Mouse (Mus musculus) splenic B cell, adult 2 months (primary cell): Measurements from ENCODE around the gene Accs.

ENCODE experiments used
- DNase-seq: peaks from one replicate; pipeline ENCODE4 v3.0.0-alpha.2; 2011; ENCODE audit warnings: low read depth, low spot score
- H3K27me3 ChIP-seq: 2 replicates; pipeline ENCODE4 v1.6.1; 2012; ENCODE audit warnings: mild to moderate bottlenecking, low read length, moderate library complexity, mixed read lengths; ENCODE audit not compliant: control insufficient read depth, poor library complexity, insufficient read depth, severe bottlenecking
- H3K36me3 ChIP-seq: 2 replicates; pipeline ENCODE4 v1.6.1; 2012; ENCODE audit warnings: mild to moderate bottlenecking, low read length, moderate library complexity, mixed read lengths; ENCODE audit not compliant: control insufficient read depth, poor library complexity, insufficient read depth, severe bottlenecking

Accs gene

DNA sequence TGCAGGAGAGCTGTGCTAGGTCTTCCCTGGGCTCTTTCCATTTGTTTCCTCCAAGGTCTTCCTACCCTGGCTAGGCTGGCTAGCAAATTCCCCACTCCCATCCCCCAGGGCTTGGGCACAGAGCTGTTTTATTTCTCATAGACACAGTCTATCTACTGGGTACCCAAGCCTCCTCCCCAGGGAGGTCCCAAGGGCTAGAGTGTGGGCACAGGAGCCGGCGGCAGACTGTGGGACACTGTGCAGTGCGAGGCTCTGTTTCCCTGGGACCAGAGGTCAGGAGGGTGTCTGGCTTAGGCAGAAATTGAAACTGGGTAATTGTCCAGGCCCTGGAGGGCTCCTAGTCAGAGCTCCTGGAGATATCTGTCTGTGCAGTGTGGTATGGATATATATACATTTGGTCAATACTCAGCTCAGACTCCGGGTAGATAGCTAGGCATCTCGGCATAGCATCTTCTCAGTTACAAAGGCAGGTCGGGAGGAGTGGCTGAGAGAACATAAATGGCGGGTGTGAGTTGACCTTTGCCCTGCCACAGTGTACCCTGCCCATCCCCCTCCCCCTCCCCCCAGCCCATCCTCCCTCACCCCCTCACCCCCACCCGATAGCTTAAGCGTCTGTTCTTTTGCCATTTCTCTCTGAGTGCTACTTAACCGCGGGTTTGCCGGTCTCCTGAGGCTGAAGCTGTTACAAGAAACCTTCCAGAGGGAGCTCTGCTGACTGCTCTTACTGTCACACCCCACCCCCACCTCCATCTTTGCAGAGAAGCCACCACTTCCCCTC is 23.9 kb upstream of the Accs start:
- DNase-seq = no peak
- Histone ChIP-seq H3K36me3 (no peaks in the 10 kb centered on the region), H3K27me3 (no peaks in the 10 kb centered on the region; the same call in 1 of the 2 replicates)

DNA sequence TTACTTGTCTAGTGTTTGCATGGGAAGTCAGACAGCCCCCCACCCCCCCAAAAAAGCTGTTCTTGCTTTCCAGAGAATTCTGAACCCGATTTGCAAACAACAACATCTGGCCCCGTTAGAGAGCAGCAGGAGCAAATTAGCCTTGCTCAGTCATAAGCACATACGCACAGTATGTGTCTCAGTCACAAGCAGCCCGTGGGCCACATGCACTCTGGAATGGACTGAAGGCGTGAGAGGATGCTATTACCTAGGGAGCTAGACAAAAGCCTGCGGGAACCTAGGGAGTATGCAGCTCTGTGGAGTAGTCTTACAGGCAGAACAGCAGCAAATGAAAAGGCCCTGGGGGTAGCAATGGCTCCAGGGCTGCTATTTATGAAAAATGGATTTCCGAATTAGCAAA is 22.5 kb upstream of the Accs start:
- no peak for DNase-seq
- Histone ChIP-seq H3K27me3 (no peaks in the 10 kb centered on the region; the same call in 1 of the 2 replicates), H3K36me3 (no peaks in the 10 kb centered on the region)

DNA sequence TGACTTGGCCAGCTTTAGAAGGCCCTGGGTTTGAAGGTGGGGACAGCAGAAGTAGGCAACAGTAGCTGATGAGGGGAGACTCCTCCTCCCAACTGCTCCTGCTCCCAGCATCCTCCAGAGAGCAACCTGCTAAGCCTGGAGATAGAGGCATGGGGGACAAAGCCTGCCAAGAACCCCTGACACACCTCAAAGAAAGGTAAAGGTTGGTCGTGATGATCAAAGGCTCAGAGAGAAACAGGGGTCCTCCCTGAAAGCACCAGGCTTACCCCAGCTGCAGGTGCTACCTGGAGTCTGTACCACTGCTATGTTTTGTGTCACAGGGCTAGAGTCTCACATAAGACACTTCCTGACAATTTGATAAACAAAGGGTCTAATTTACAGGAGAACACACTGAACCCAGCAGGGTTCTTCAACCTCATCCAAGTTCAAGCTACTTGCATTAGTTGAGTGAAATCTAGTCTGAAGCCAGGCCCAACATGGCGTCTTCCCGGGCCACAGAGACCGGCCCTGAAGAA is 21.7 kb upstream of the Accs start:
- no peak for DNase-seq
- Histone ChIP-seq H3K27me3 (no peaks in the 10 kb centered on the region; the same call in 1 of the 2 replicates), H3K36me3 (no peaks in the 10 kb centered on the region)

DNA sequence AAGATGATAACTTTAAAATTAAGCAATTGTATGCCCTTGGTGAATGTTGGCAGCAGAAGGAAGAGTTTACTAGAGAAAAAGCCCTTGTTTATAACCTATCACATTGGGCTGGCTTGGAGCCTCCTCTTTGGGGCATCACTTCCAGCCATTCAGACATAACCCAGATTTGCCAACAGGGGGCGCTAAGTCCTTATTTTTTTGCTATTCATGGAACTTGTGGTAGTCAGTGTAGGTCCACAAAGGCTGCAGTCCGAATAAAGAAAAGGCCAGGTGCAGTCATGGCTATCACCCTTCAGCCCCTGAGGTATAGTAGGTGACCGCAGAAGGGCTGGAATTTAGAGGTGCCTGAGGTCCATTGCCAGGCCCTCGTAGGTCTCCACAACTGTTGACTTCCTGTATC is 21.1 kb upstream of the Accs start:
- peak; percentile 56 for DNase-seq
- no peaks in the 10 kb centered on the region for H3K36me3 ChIP-seq
- H3K27me3 ChIP-seq = no peaks in the 10 kb centered on the region; the same call in 1 of the 2 replicates

DNA sequence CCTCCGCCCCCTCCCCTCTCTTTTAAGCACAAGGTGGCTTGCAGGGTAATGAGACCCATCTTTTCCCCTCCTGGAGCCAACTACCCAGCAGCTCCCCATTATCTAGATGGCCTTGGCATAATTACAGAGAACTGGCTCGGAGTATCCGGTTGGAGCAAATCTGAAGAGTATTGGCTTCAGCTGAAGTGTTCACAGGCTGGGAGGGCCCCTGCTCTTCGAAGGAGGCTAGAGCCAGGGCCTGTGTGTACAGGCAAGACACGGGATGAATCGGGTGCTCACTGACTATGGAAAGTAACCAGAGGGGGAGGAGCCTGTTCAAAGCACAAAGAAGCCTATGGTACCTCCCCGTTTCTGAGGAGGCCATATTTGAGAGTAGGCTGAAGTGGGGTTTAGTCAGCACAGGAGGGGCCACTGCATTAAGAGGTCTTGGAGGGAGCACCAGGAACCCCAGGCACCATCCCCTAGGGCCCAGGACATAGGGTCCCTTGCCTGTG is 19.4 kb upstream of the Accs start, which contains the start of gene Accsl:
Gene Accsl, minus strand, starts transcription at position 51 of the 494 bp plus-strand sequence.
- H3K36me3 ChIP-seq = no peaks in the 10 kb centered on the region
- no peak for DNase-seq
- no peaks in the 10 kb centered on the region; the same call in 1 of the 2 replicates for H3K27me3 ChIP-seq

DNA sequence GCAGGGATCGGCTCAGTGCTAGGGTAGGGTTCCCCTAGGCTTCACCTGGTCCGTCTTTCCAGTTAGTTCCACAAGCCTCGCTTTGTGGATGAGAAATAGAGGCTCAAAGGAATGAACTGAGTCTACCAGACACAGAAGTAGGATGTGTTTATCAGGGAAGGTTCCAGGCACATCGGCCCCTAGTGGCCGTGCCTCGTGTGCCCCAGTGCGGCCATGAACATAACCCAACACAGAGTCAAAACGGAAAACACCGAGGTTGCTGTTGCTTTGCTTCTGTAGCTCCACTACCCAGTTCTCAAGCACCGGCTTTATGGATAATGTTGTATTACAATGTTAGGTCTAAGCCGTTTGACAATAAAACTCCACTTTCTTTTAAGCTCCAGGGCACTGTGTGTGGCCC is 18.8 kb upstream of the Accs start:
- Histone ChIP-seq H3K36me3 (no peaks in the 10 kb centered on the region), H3K27me3 (no peaks in the 10 kb centered on the region; the same call in 1 of the 2 replicates)
- no peak for DNase-seq

DNA sequence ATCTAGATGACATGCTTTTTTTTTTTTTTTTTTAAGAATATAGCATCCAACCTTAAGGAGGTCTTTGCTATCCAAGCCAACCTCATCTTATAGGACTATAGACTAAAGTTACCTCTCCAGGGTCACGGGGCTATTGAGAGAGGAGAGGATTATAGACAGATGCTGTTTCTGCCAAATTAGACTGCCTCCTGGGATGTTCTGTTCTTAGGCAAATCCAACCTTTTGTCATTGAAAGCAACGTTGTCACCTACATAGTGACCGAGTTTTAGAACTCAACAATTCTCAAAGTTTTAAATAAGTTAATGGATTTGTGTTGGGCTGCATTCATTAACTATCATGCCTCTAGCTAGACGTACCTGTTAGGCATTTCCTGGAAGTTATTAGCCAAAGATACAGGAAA is 13.5 kb upstream of the Accs start:
- DNase-seq = no peak
- no peaks in the 10 kb centered on the region for H3K36me3 ChIP-seq
- H3K27me3 ChIP-seq = no peaks in the 10 kb centered on the region

DNA sequence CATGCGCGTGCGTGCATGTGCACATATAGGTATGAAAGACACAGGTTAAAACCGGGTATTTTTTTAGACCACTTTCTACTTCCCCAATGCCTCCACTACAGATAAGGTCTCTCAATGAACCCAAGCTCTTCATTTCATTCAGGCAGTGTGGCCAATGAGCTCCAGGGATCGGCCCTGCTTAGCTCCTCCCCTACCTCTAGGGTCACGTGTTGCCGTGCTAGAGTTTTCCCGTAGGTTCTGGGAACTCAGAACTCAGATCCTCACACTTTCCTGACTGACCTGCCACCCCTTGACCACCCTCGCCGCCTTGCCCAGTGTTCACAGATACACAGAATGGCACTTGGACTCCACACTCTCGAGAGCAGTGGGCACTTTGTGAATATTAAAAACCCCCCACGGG is 9.1 kb upstream of the Accs start:
- no peaks in the 10 kb centered on the region for H3K27me3 ChIP-seq
- H3K36me3 ChIP-seq = no peaks in the 10 kb centered on the region
- no peak for DNase-seq

DNA sequence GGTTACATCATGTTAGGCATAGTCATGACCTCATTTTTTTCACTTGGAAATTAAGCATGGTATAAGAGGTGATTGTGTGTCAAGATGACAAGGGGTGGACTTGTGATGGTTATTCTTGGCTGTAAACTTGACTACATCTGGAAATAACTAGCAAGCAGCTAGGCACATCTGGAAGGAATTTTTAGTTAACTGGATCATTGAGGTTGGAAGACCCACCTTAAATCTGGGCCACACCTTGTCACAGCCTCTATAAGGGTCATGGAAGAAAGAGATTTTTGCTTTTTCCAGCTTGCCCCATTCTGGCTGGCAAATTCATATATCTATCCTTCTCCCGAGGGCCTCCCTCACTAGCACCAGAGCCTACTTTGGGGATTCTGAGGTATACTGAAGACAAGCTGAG is 1.6 kb upstream of the Accs start:
- no peaks in the 10 kb centered on the region for H3K27me3 ChIP-seq
- no peak for DNase-seq
- no peaks in the 10 kb centered on the region for H3K36me3 ChIP-seq

DNA sequence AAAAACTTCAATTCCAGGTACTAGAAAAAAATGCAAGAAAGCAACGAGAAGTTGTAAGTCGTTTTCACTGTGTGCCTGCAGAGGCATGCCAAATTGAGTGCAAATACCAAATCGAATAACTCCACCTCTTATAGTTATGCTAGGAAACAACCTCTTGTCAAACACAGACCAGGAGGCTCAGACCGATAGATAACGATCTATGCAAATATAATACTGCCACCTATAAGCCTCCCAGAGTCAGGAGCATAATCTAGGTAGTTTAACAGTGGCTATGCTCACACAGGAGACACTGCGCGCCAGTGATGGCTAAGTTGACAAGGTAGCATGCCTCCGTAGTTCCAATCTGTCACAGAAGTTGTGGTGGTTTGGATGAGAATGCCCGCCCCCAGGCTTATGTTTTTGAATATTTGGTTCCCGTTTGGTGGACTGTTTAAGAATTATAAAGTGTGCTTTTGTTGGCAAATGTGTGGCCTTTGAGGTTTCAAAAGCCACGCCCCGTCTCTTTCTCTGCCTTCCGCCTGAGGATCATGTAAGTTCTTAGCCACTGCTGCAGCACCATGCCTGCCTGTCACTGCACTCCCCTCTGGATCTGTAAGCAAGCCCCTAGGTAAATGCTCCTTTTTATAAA is 688 bp upstream of the Accs start:
- H3K27me3 ChIP-seq = no peaks in the 10 kb centered on the region
- H3K36me3 ChIP-seq = no peaks in the 10 kb centered on the region; the same call in 1 of the 2 replicates
- peak; percentile 39 for DNase-seq

DNA sequence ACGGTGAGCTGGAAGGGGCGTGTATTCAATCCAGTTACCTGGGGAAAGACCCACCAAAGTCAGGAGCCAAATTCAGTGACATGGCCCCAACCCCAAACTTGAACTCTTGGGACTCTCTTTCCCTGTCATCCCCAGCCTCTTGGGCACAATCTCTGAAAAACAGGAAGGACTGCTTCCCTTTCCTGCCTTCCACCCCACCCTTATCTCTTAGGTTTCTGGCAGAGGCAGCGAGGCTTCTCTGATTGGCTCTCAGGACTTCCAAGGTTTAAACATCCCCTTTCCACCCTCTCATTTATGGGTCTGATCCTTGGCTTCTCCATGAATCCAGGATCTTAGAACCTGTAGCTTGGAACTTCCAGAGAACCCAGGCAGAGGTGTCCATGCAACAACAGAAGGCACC is 8.4 kb downstream of the Accs start:
- no peaks in the 10 kb centered on the region; the same call in none of the 2 replicates for H3K36me3 ChIP-seq
- no peak for DNase-seq
- H3K27me3 ChIP-seq = no peaks in the 10 kb centered on the region

DNA sequence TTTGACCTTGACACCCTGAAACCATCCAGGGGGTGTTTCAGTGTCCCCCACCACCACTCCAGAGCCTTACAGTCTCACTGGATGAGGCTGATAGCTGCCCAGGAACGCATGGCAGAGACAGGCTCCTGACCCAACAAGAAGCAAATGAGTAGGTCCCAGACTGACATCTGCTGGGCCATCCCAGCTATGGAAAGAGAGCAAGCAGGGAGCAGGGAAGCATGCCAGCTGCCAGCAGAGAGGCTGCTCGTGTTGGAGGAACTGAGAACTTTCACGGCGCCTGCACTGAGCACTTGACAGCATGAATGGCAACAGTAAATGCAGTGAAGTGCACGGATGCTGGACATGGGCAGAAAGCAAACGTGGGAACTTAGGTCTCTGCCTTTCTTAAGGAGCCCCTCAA is 9.6 kb downstream of the Accs start:
- no peak for DNase-seq
- H3K36me3 ChIP-seq = no peaks in the 10 kb centered on the region; the same call in 1 of the 2 replicates
- no peaks in the 10 kb centered on the region for H3K27me3 ChIP-seq

DNA sequence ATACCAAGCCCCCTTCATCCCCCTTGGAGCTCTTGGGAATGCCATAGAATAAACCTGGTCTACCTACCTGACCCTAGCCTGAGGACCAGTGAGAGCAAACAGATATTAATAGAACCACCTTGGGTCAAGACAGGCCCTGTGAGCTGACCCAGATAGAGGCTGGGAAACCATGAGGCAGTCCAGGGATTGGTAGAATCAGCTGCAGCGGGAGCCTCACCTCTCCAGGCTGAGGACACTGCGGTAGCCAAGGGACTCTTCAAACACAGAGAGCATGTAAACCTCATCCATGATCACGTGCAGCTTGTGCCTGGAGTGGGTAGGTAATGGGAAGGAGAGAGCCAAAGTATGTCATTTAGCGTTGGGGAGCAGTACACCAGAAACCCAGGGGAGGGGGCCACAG is 10.8 kb downstream of the Accs start:
- no peak for DNase-seq
- H3K27me3 ChIP-seq = no peaks in the 10 kb centered on the region
- H3K36me3 ChIP-seq = no peaks in the 10 kb centered on the region; the same call in 1 of the 2 replicates

DNA sequence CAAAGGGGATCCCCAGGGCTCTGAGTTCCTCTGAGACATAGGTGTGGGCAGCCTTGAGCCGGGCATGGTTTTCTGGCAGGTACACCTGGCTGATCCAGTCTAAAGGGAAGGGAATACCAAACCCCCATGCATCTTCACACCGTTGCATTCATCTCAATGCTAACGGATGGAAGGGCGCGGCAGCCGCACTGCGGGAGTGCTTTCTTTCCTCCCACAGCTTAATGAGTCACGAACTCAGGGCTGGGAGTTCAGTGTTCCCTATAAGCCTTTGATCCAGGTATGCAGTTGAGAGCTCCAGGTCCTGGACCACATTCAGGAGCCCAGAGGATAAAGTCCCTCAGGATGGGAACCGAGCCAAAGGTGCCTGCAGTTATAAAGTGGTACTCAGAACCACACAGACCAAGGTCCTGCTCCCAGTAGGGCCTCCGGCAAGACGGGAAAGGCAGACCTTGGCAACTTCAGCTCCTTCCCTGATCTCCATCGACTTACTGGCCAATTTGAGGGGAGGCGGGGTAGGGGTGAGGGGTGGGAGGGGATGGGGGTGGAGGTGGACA is 13.4 kb downstream of the Accs start:
- Histone ChIP-seq H3K36me3 (no peaks in the 10 kb centered on the region; the same call in 1 of the 2 replicates), H3K27me3 (no peaks in the 10 kb centered on the region)
- no peak for DNase-seq

DNA sequence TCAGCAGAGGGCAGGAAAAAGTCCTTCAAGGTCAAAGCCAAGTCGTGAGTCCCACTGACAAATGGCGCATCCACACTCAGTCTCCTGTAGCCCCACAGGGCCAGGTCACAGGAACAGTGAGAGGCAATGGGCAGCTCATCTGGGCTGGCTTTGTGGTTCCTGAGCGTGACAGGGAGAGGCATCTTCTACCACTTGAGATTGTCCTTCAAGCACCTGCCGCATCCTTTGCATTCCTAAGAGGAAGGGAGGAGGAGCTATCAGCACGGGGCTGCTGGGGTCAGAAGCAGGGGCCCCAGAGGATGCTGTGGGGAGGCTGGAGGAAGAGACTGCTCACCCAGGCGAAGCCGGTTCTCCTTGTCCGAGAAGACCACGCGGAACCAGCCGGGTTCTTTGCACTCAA is 14.1 kb downstream of the Accs start:
- no peaks in the 10 kb centered on the region for H3K36me3 ChIP-seq
- DNase-seq = no peak

More for the DNA sequence above, 14.1 kb downstream of the Accs start:
- H3K27me3 ChIP-seq = no peaks in the 10 kb centered on the region
